Mouse (Mus musculus) spleen, postnatal 36 days (tissue): ENCODE measurements around the gene Tmem33.

Experiments used
- DNase-seq, 2 experiments: peaks; one replicate each; pipeline ENCODE4 v3.0.0; 2022; ENCODE audit warnings: low spot score in 2 of 2, mixed read lengths in 1 of 2

Gene Tmem33

GRCm38 (mm10) chr5:67321656-67322268 is 61.4 kb downstream of the Tmem33 start:
- DNase-seq, result no peak

GRCm38 (mm10) chr5:67324032-67324431 is 63.7 kb downstream of the Tmem33 start:
- no peak for DNase-seq

DNA sequence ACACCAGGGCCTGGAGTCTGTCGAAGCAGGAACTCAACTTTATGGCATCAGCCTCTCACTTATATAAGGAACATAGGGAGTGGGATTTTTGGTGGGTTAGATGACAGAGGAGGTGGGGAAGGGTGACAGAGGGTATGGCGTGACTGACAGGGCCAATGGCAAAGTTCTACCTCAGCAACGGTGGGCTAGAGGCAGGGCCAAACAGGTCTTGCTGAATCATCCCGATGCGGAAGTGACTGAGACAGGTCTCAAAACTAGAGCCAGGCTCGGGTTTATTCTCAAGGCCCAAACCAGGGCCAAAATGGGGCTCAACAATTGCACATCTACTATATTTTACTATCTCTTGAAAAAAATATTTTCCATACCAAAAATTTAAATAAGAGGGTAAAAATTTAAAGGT is 80.4 kb downstream of the Tmem33 start:
- DNase-seq, result no peak
